Mouse (Mus musculus) CH12.LX (cell line): ENCODE measurements around the gene Lias. TPM values are rescaled to one million over a fixed set of nuclear protein-coding genes. Genes with fewer than 3 reads are reported as not detected.

Experiments used
- DNase-seq: peaks from one replicate; pipeline ENCODE4 v3.0.0-alpha.2; 2013; ENCODE audit errors: extremely low read depth
- H3K27ac ChIP-seq: 2 replicates; pipeline ENCODE4 v1.5.1; 2012; ENCODE audit warnings: low read depth, mild to moderate bottlenecking, control low read depth, moderate library complexity; ENCODE audit not compliant: insufficient read depth
- H3K27me3 ChIP-seq: replicated peaks from 2 replicates; pipeline ENCODE3; 2012; ENCODE audit warnings: inconsistent platforms
- H3K36me3 ChIP-seq, 2 experiments: replicated peaks in 1 of 2; 2 replicates each; pipeline versions ENCODE3 to v1.6.1; 2012; ENCODE audit warnings: inconsistent platforms in 1 of 2, low read length in 1 of 2, mild to moderate bottlenecking in 1 of 2, mixed read lengths in 1 of 2, moderate library complexity in 1 of 2; ENCODE audit not compliant: control insufficient read depth in 1 of 2, insufficient read depth in 1 of 2
- H3K4me1 ChIP-seq, 2 experiments: 2 replicates each; pipeline ENCODE4 v1.6.1; 2012; ENCODE audit warnings: inconsistent platforms in 1 of 2, moderate library complexity in 1 of 2; ENCODE audit not compliant: insufficient read depth in 2 of 2, control insufficient read depth in 1 of 2
- H3K4me2 ChIP-seq: 2 replicates; pipeline ENCODE4 v1.6.1; 2012; ENCODE audit warnings: low read depth, mild to moderate bottlenecking, control low read depth; ENCODE audit not compliant: poor library complexity, insufficient read depth, severe bottlenecking
- H3K4me3 ChIP-seq, 3 experiments: fragments of 150-350 bp in 1 of 3; sonication (generic) in 1 of 3; replicated peaks in 1 of 3; 2 replicates each; pipeline versions ENCODE3 to v1.5.1; 2011 to 2012; ENCODE audit warnings: low read depth in 2 of 3, low read length in 2 of 3, mild to moderate bottlenecking in 2 of 3, moderate library complexity in 2 of 3, control low read depth in 1 of 3, improper control_type of control experiment in 1 of 3, inconsistent platforms in 1 of 3, mixed read lengths in 1 of 3; ENCODE audit not compliant: poor library complexity in 1 of 3
- H3K79me2 ChIP-seq: replicated peaks from 2 replicates; pipeline ENCODE4 v1.6.1; 2012; ENCODE audit warnings: mild to moderate bottlenecking, moderate library complexity; ENCODE audit not compliant: control insufficient read depth, poor library complexity, insufficient read depth, severe bottlenecking; ENCODE audit errors: extremely low read depth
- H3K9ac ChIP-seq: 2 replicates; pipeline ENCODE4 v1.6.1; 2012; ENCODE audit warnings: low read depth, mild to moderate bottlenecking, control low read depth, moderate library complexity; ENCODE audit not compliant: insufficient read depth
- H3K9me3 ChIP-seq: replicated peaks from 2 replicates; pipeline ENCODE3; 2012; ENCODE audit warnings: low read length, inconsistent platforms, mixed read lengths
- BHLHE40 ChIP-seq: IDR thresholded peaks from 2 replicates; pipeline ENCODE4 v1.6.1; 2011; ENCODE audit warnings: mild to moderate bottlenecking, low read depth, low read length, improper control_type of control experiment
- CHD1 ChIP-seq: IDR thresholded peaks from 2 replicates; pipeline ENCODE4 v1.6.1; 2012; ENCODE audit warnings: low read depth, low read length, improper control_type of control experiment, inconsistent platforms
- CHD2 ChIP-seq: IDR thresholded peaks from 2 replicates; pipeline ENCODE4 v1.6.1; 2011; ENCODE audit warnings: low read length, improper control_type of control experiment
- E2F4 ChIP-seq: IDR thresholded peaks from 2 replicates; pipeline ENCODE4 v1.6.1; 2011; ENCODE audit warnings: low read depth, low read length, improper control_type of control experiment; ENCODE audit not compliant: insufficient replicate concordance
- EP300 ChIP-seq: IDR thresholded peaks from 2 replicates; pipeline ENCODE4 v1.6.1; 2011; ENCODE audit warnings: low read length, improper control_type of control experiment
- ETS1 ChIP-seq: conservative IDR thresholded peaks from 2 replicates; pipeline ENCODE4 v1.6.1; 2012; ENCODE audit warnings: low read depth, mild to moderate bottlenecking, inconsistent platforms, low read length, improper control_type of control experiment, moderate library complexity
- HCFC1 ChIP-seq: IDR thresholded peaks from 2 replicates; pipeline ENCODE4 v1.6.1; 2012; ENCODE audit warnings: low read depth, mild to moderate bottlenecking, inconsistent platforms, low read length, improper control_type of control experiment
- MAX ChIP-seq: IDR thresholded peaks from 2 replicates; pipeline ENCODE4 v1.6.1; 2011; ENCODE audit warnings: low read length, improper control_type of control experiment
- MXI1 ChIP-seq: IDR thresholded peaks from 2 replicates; pipeline ENCODE4 v1.6.1; 2011; ENCODE audit warnings: mild to moderate bottlenecking, low read depth, low read length, improper control_type of control experiment
- MYC ChIP-seq: IDR thresholded peaks from 2 replicates; pipeline ENCODE4 v1.6.1; 2011; ENCODE audit warnings: low read depth, mild to moderate bottlenecking, improper control_type of control experiment, low read length
- NRF1 ChIP-seq: IDR thresholded peaks from 2 replicates; pipeline ENCODE4 v1.6.1; 2014; ENCODE audit warnings: low read depth, mild to moderate bottlenecking, inconsistent platforms, low read length, improper control_type of control experiment, moderate library complexity
- POLR2AphosphoS2 ChIP-seq: IDR thresholded peaks from 2 replicates; pipeline ENCODE4 v1.6.1; 2011; ENCODE audit warnings: low read depth, low read length, improper control_type of control experiment
- RCOR1 ChIP-seq: conservative IDR thresholded peaks from 2 replicates; pipeline ENCODE4 v1.6.1; 2012; ENCODE audit warnings: low read depth, mild to moderate bottlenecking, inconsistent platforms, low read length, improper control_type of control experiment
- SIN3A ChIP-seq: IDR thresholded peaks from 2 replicates; pipeline ENCODE4 v1.6.1; 2012; ENCODE audit warnings: low read length, improper control_type of control experiment, inconsistent platforms
- SMC3 ChIP-seq: IDR thresholded peaks from 2 replicates; pipeline ENCODE4 v1.6.1; 2011; ENCODE audit warnings: low read depth, low read length, improper control_type of control experiment
- TCF12 ChIP-seq: IDR thresholded peaks from 2 replicates; pipeline ENCODE4 v1.6.1; 2014; ENCODE audit warnings: low read depth, mild to moderate bottlenecking, inconsistent platforms, low read length, improper control_type of control experiment
- UBTF ChIP-seq: IDR thresholded peaks from 2 replicates; pipeline ENCODE4 v1.6.1; 2012; ENCODE audit warnings: low read depth, mild to moderate bottlenecking, inconsistent platforms, low read length, improper control_type of control experiment, moderate library complexity
- ZC3H11A ChIP-seq: IDR thresholded peaks from 2 replicates; pipeline ENCODE4 v1.6.1; 2012; ENCODE audit warnings: low read depth, mild to moderate bottlenecking, inconsistent platforms, low read length, improper control_type of control experiment
- ZMIZ1 ChIP-seq: IDR thresholded peaks from 2 replicates; pipeline ENCODE4 v1.6.1; 2012; ENCODE audit warnings: low read depth, mild to moderate bottlenecking, inconsistent platforms, low read length, improper control_type of control experiment
- ZNF384 ChIP-seq: IDR thresholded peaks from 2 replicates; pipeline ENCODE4 v1.6.1; 2012; ENCODE audit warnings: low read depth, low read length, improper control_type of control experiment, inconsistent platforms
- dilution Hi-C: fragments of 300-500 bp; cut with MboI; formaldehyde crosslinking; loops from 2 replicates; pipeline ENCODE4 v1.14.3; 2020; ENCODE audit warnings: low sequenced_read_pairs; ENCODE audit not compliant: extremely low pct_unique_long_range_greater_than_20kb, extremely low pct_ligation_motif_present
- in situ Hi-C: fragments of 300-500 bp; cut with MboI; formaldehyde crosslinking; loops from 3 replicates; pipeline ENCODE4 v1.14.3; 2019; ENCODE audit warnings: low sequenced_read_pairs, low pct_ligation_motif_present, low pct_unique_long_range_greater_than_20kb, mixed read lengths
- polyA plus RNA-seq: library from polyadenylated mRNA; unstranded; fragments of >175 nt; gene quantifications from 2 replicates; pipeline ENCODE4 v1.2.1, GENCODE M21; 2012; ENCODE audit warnings: low read depth; ENCODE audit not compliant: insufficient read length
- total RNA-seq, 2 experiments: library from RNA; depleted of rRNA; stranded (reverse); fragments of 300-350 nt in 1 of 2; fragments of >200 nt in 1 of 2; gene quantifications; 2 replicates each; pipeline ENCODE4 v1.2.3; 2012 to 2014

Gene Lias
- total and polyA plus RNA-seq, 3 experiments = 34.6 to 57.7 (median 52.6) TPM

- TF ChIP-seq TCF12 (no peak), ZMIZ1 (peak; percentile 44), ZC3H11A (no peak), POLR2AphosphoS2 (peak; percentile 98)
These were observed 4.1 kb upstream of the Lias start (continued) for GRCm38 (mm10) chr5:65387008-65387867.

- peak; percentile 49 for DNase-seq
- H3K9me3 ChIP-seq = no peaks in the 10 kb centered on the region
- in situ Hi-C loops (loop anchor here (10.0 kb wide), 1 partner anchor 303 kb away; the partner anchor contains the start of gene Pds5a), dilution Hi-C loops (no loop called here)
- H3K4me1 ChIP-seq = peaks cover 0 to 27% of the 10 kb centered on the region in 2 experiments; a peak in 2 of 4 replicates
- H3K4me2 ChIP-seq = peak overlapping the region; percentile 70; the same call in 1 of the 2 replicates
- H3K4me3 ChIP-seq = peak overlapping the region; percentile 83 to 96 (median 94)
- peaks cover 38% of the 10 kb centered on the region for H3K79me2 ChIP-seq
- peaks cover 45 to 63% of the 10 kb centered on the region in 2 experiments for H3K36me3 ChIP-seq
- TF ChIP-seq CHD1 (no peak), MYC (no peak), EP300 (no peak), BHLHE40 (no peak), SIN3A (no peak), RCOR1 (no peak)
- H3K27ac ChIP-seq = no peak overlapping the region
- H3K9ac ChIP-seq = peak overlapping the region; percentile 57
- no peaks in the 10 kb centered on the region for H3K27me3 ChIP-seq
These were observed 456 bp downstream of the Lias start for GRCm38 (mm10) chr5:65391753-65392152.

- TF ChIP-seq MAX (no peak), RCOR1 (no peak), SMC3 (no peak), ETS1 (no peak), E2F4 (no peak), MYC (no peak), BHLHE40 (no peak), MXI1 (no peak), ZMIZ1 (no peak), EP300 (no peak), ZNF384 (no peak), CHD2 (no peak), HCFC1 (no peak), UBTF (no peak), NRF1 (no peak)
- no peak for DNase-seq
- peaks cover 33 to 61% of the 10 kb centered on the region in 2 experiments for H3K36me3 ChIP-seq
- H3K27me3 ChIP-seq = no peaks in the 10 kb centered on the region
- H3K4me3 ChIP-seq = no peak overlapping the region
- H3K9ac ChIP-seq = no peak overlapping the region
- peaks cover 30% of the 10 kb centered on the region for H3K79me2 ChIP-seq
- in situ Hi-C loops = loop anchor here (10.0 kb wide), 1 partner anchor 300 kb away; the partner anchor contains the start of gene Pds5a
- no peaks in the 10 kb centered on the region for H3K9me3 ChIP-seq
- dilution Hi-C loops = no loop called here
- H3K4me2 ChIP-seq = no peak overlapping the region
- H3K4me1 ChIP-seq = peaks cover 0 to 10% of the 10 kb centered on the region in 2 experiments; a peak in 2 of 4 replicates
- H3K27ac ChIP-seq = no peak overlapping the region
These were observed 3.1 kb downstream of the Lias start for GRCm38 (mm10) chr5:65394425-65394824.
